Mouse (Mus musculus) CH12.LX (cell line): ENCODE measurements around the gene Atp6v1fnb. TPM values are rescaled to one million over a fixed set of nuclear protein-coding genes. Genes with fewer than 3 reads are reported as not detected.

ENCODE experiments used
- DNase-seq: peaks from one replicate; pipeline ENCODE4 v3.0.0-alpha.2; 2013; ENCODE audit errors: extremely low read depth
- H3K27ac ChIP-seq: 2 replicates; pipeline ENCODE4 v1.5.1; 2012; ENCODE audit warnings: low read depth, mild to moderate bottlenecking, control low read depth, moderate library complexity; ENCODE audit not compliant: insufficient read depth
- H3K27me3 ChIP-seq: replicated peaks from 2 replicates; pipeline ENCODE3; 2012; ENCODE audit warnings: inconsistent platforms
- H3K36me3 ChIP-seq, 2 experiments: replicated peaks in 1 of 2; 2 replicates each; pipeline versions ENCODE3 to v1.6.1; 2012; ENCODE audit warnings: inconsistent platforms in 1 of 2, low read length in 1 of 2, mild to moderate bottlenecking in 1 of 2, mixed read lengths in 1 of 2, moderate library complexity in 1 of 2; ENCODE audit not compliant: control insufficient read depth in 1 of 2, insufficient read depth in 1 of 2
- H3K4me1 ChIP-seq, 2 experiments: 2 replicates each; pipeline ENCODE4 v1.6.1; 2012; ENCODE audit warnings: inconsistent platforms in 1 of 2, moderate library complexity in 1 of 2; ENCODE audit not compliant: insufficient read depth in 2 of 2, control insufficient read depth in 1 of 2
- H3K4me2 ChIP-seq: 2 replicates; pipeline ENCODE4 v1.6.1; 2012; ENCODE audit warnings: low read depth, mild to moderate bottlenecking, control low read depth; ENCODE audit not compliant: poor library complexity, insufficient read depth, severe bottlenecking
- H3K4me3 ChIP-seq, 3 experiments: fragments of 150-350 bp in 1 of 3; sonication (generic) in 1 of 3; replicated peaks in 1 of 3; 2 replicates each; pipeline versions ENCODE3 to v1.5.1; 2011 to 2012; ENCODE audit warnings: low read depth in 2 of 3, low read length in 2 of 3, mild to moderate bottlenecking in 2 of 3, moderate library complexity in 2 of 3, control low read depth in 1 of 3, improper control_type of control experiment in 1 of 3, inconsistent platforms in 1 of 3, mixed read lengths in 1 of 3; ENCODE audit not compliant: poor library complexity in 1 of 3
- H3K79me2 ChIP-seq: replicated peaks from 2 replicates; pipeline ENCODE4 v1.6.1; 2012; ENCODE audit warnings: mild to moderate bottlenecking, moderate library complexity; ENCODE audit not compliant: control insufficient read depth, poor library complexity, insufficient read depth, severe bottlenecking; ENCODE audit errors: extremely low read depth
- H3K9ac ChIP-seq: 2 replicates; pipeline ENCODE4 v1.6.1; 2012; ENCODE audit warnings: low read depth, mild to moderate bottlenecking, control low read depth, moderate library complexity; ENCODE audit not compliant: insufficient read depth
- H3K9me3 ChIP-seq: replicated peaks from 2 replicates; pipeline ENCODE3; 2012; ENCODE audit warnings: low read length, inconsistent platforms, mixed read lengths
- BHLHE40 ChIP-seq: IDR thresholded peaks from 2 replicates; pipeline ENCODE4 v1.6.1; 2011; ENCODE audit warnings: mild to moderate bottlenecking, low read depth, low read length, improper control_type of control experiment
- CTCF ChIP-seq, 2 experiments: IDR thresholded peaks in 1 of 2; conservative IDR thresholded peaks in 1 of 2; 2 replicates each; pipeline ENCODE4 v1.5.1; 2011 to 2012; ENCODE audit warnings: low read depth in 2 of 2, low read length in 2 of 2, improper control_type of control experiment in 1 of 2, inconsistent platforms in 1 of 2, mild to moderate bottlenecking in 1 of 2, moderate library complexity in 1 of 2
- ETS1 ChIP-seq: conservative IDR thresholded peaks from 2 replicates; pipeline ENCODE4 v1.6.1; 2012; ENCODE audit warnings: low read depth, mild to moderate bottlenecking, inconsistent platforms, low read length, improper control_type of control experiment, moderate library complexity
- IRF4 ChIP-seq: IDR thresholded peaks from 2 replicates; pipeline ENCODE4 v1.6.1; 2014; ENCODE audit warnings: low read depth, mild to moderate bottlenecking, inconsistent platforms, low read length, improper control_type of control experiment
- JUN ChIP-seq: IDR thresholded peaks from 2 replicates; pipeline ENCODE4 v1.6.1; 2011; ENCODE audit warnings: low read depth, mild to moderate bottlenecking, low read length, improper control_type of control experiment, moderate library complexity; ENCODE audit not compliant: insufficient read depth
- JUND ChIP-seq: conservative IDR thresholded peaks from 2 replicates; pipeline ENCODE4 v1.6.1; 2011; ENCODE audit warnings: low read depth, low read length, improper control_type of control experiment
- KAT2A ChIP-seq: IDR thresholded peaks from 2 replicates; pipeline ENCODE4 v1.6.1; 2012; ENCODE audit warnings: low read length, improper control_type of control experiment, inconsistent platforms; ENCODE audit not compliant: insufficient replicate concordance
- MAZ ChIP-seq: IDR thresholded peaks from 2 replicates; pipeline ENCODE4 v1.6.1; 2012; ENCODE audit warnings: low read depth, mild to moderate bottlenecking, inconsistent platforms, low read length, improper control_type of control experiment, moderate library complexity
- MEF2A ChIP-seq: IDR thresholded peaks from 2 replicates; pipeline ENCODE4 v1.6.1; 2014; ENCODE audit warnings: low read depth, mild to moderate bottlenecking, inconsistent platforms, low read length, improper control_type of control experiment, borderline replicate concordance
- MXI1 ChIP-seq: IDR thresholded peaks from 2 replicates; pipeline ENCODE4 v1.6.1; 2011; ENCODE audit warnings: mild to moderate bottlenecking, low read depth, low read length, improper control_type of control experiment
- MYC ChIP-seq: IDR thresholded peaks from 2 replicates; pipeline ENCODE4 v1.6.1; 2011; ENCODE audit warnings: low read depth, mild to moderate bottlenecking, improper control_type of control experiment, low read length
- NELFE ChIP-seq: IDR thresholded peaks from 2 replicates; pipeline ENCODE4 v1.6.1; 2011; ENCODE audit warnings: low read depth, low read length, improper control_type of control experiment
- PAX5 ChIP-seq: IDR thresholded peaks from 2 replicates; pipeline ENCODE4 v1.6.1; 2012; ENCODE audit warnings: low read length, inconsistent platforms, mixed read lengths
- RAD21 ChIP-seq: IDR thresholded peaks from 2 replicates; pipeline ENCODE4 v1.6.1; 2011; ENCODE audit warnings: low read depth, mild to moderate bottlenecking, low read length, improper control_type of control experiment, moderate library complexity
- RCOR1 ChIP-seq: conservative IDR thresholded peaks from 2 replicates; pipeline ENCODE4 v1.6.1; 2012; ENCODE audit warnings: low read depth, mild to moderate bottlenecking, inconsistent platforms, low read length, improper control_type of control experiment
- TCF12 ChIP-seq: IDR thresholded peaks from 2 replicates; pipeline ENCODE4 v1.6.1; 2014; ENCODE audit warnings: low read depth, mild to moderate bottlenecking, inconsistent platforms, low read length, improper control_type of control experiment
- UBTF ChIP-seq: IDR thresholded peaks from 2 replicates; pipeline ENCODE4 v1.6.1; 2012; ENCODE audit warnings: low read depth, mild to moderate bottlenecking, inconsistent platforms, low read length, improper control_type of control experiment, moderate library complexity
- USF1 ChIP-seq: IDR thresholded peaks from 2 replicates; pipeline ENCODE4 v1.6.1; 2014; ENCODE audit warnings: low read depth, mild to moderate bottlenecking, inconsistent platforms, low read length, improper control_type of control experiment
- USF2 ChIP-seq: conservative IDR thresholded peaks from 2 replicates; pipeline ENCODE4 v1.6.1; 2011; ENCODE audit warnings: low read depth, low read length, improper control_type of control experiment
- ZC3H11A ChIP-seq: IDR thresholded peaks from 2 replicates; pipeline ENCODE4 v1.6.1; 2012; ENCODE audit warnings: low read depth, mild to moderate bottlenecking, inconsistent platforms, low read length, improper control_type of control experiment
- ZKSCAN1 ChIP-seq: IDR thresholded peaks from 2 replicates; pipeline ENCODE4 v1.6.1; 2012; ENCODE audit warnings: low read depth, inconsistent platforms, low read length, improper control_type of control experiment, borderline replicate concordance
- ZNF384 ChIP-seq: IDR thresholded peaks from 2 replicates; pipeline ENCODE4 v1.6.1; 2012; ENCODE audit warnings: low read depth, low read length, improper control_type of control experiment, inconsistent platforms
- dilution Hi-C: fragments of 300-500 bp; cut with MboI; formaldehyde crosslinking; loops from 2 replicates; pipeline ENCODE4 v1.14.3; 2020; ENCODE audit warnings: low sequenced_read_pairs; ENCODE audit not compliant: extremely low pct_unique_long_range_greater_than_20kb, extremely low pct_ligation_motif_present
- in situ Hi-C: fragments of 300-500 bp; cut with MboI; formaldehyde crosslinking; loops from 3 replicates; pipeline ENCODE4 v1.14.3; 2019; ENCODE audit warnings: low sequenced_read_pairs, low pct_ligation_motif_present, low pct_unique_long_range_greater_than_20kb, mixed read lengths
- polyA plus RNA-seq: library from polyadenylated mRNA; unstranded; fragments of >175 nt; gene quantifications from 2 replicates; pipeline ENCODE4 v1.2.1, GENCODE M21; 2012; ENCODE audit warnings: low read depth; ENCODE audit not compliant: insufficient read length
- total RNA-seq, 2 experiments: library from RNA; depleted of rRNA; stranded (reverse); fragments of 300-350 nt in 1 of 2; fragments of >200 nt in 1 of 2; gene quantifications; 2 replicates each; pipeline ENCODE4 v1.2.3; 2012 to 2014

Atp6v1fnb gene
- total and polyA plus RNA-seq, 3 experiments: not detected

- peaks cover 13 to 45% of the 10 kb centered on the region in 2 experiments for H3K4me1 ChIP-seq
- no peaks in the 10 kb centered on the region for H3K27me3 ChIP-seq
Observed at GRCm38 (mm10) chr6:29430681-29431420, 40.4 kb upstream of the Atp6v1fnb start.

GRCm38 (mm10) chr6:29431473-29431872 lies 39.8 kb upstream of the Atp6v1fnb start:
- TF ChIP-seq MYC (no peak), USF2 (no peak), UBTF (no peak), ZC3H11A (no peak), KAT2A (no peak), IRF4 (no peak), BHLHE40 (no peak), JUN (no peak), JUND (no peak), MAZ (no peak), RCOR1 (no peak), MEF2A (no peak), USF1 (no peak), PAX5 (no peak), CTCF (conservative IDR thresholded peaks at IDR 0.05 in 1 of 2, IDR thresholded peaks at IDR 0.05 in 1 of 2; ENCODE audit: low read depth in 2 of 2, low read length in 2 of 2) (no peak), ZKSCAN1 (no peak), RAD21 (no peak), NELFE (no peak), ZNF384 (no peak)
- TF ChIP-seq, all 38 proteins: peak for 0
- Histone ChIP-seq H3K4me1 (peaks cover 16 to 50% of the 10 kb centered on the region in 2 experiments), H3K4me2 (no peak overlapping the region), H3K27me3 (no peaks in the 10 kb centered on the region), H3K36me3 (no peaks in the 10 kb centered on the region), H3K27ac (no peak overlapping the region), H3K4me3 (no peak overlapping the region), H3K79me2 (no peaks in the 10 kb centered on the region), H3K9me3 (peaks cover 3% of the 10 kb centered on the region), H3K9ac (no peak overlapping the region)
- in situ Hi-C loops: no loop called here
- dilution Hi-C loops: no loop called here
- no peak for DNase-seq

More at GRCm38 (mm10) chr6:29430681-29431420, 40.4 kb upstream of the Atp6v1fnb start:
- dilution Hi-C loops (no loop called here), in situ Hi-C loops (no loop called here)
- TF ChIP-seq ETS1: peak; percentile 83
- TF ChIP-seq RCOR1: no peak
- TF ChIP-seq TCF12: peak; percentile 24; the same call in 1 of the 2 replicates
- TF ChIP-seq MXI1: 0 out of 2 replicates have a peak, but pooled peaks have one; percentile 28
- 0 out of 2 replicates have a peak, but pooled peaks have one; percentile 14 for TF ChIP-seq BHLHE40
- H3K4me3 ChIP-seq: no peak overlapping the region
- DNase-seq: peak; percentile 49
- no peak overlapping the region for H3K27ac ChIP-seq
- H3K79me2 ChIP-seq: no peaks in the 10 kb centered on the region
- 0 out of 2 replicates have a peak overlapping the region, but pooled peaks have one; percentile 5 for H3K9ac ChIP-seq
- H3K4me2 ChIP-seq: no peak overlapping the region
- peaks cover 3% of the 10 kb centered on the region for H3K9me3 ChIP-seq
- H3K36me3 ChIP-seq: no peaks in the 10 kb centered on the region
